Mouse (Mus musculus) frontal cortex, postnatal 36 days (tissue): ENCODE data around the gene Olfr657.

Source experiments
- DNase-seq, 2 experiments: peaks; one replicate each; pipeline ENCODE4 v3.0.0; 2022; ENCODE audit warnings: low spot score in 2 of 2

The Olfr657 gene

DNA sequence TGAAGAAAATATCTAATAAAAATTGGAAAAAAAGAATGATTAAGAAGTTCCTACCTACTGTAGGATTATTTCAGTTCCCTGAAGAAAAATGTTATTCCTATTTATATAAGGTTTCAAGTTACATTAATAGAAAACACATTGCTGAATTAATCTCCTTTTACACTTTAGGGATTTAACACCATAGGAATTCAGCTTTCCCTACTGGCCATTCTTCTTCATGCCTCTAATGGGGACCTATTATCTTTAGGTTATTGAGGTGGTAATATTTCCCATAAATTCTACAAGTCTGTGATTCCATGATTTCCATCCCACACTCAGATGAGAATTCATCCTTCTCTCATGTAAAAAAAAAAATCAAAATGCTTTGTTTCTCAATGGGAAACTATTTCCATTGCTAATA, at the start of gene Olfr657:
TSS of gene Olfr657 (plus strand) at position 301 of the 400 bp plus-strand sequence.
- DNase-seq: no peak

DNA sequence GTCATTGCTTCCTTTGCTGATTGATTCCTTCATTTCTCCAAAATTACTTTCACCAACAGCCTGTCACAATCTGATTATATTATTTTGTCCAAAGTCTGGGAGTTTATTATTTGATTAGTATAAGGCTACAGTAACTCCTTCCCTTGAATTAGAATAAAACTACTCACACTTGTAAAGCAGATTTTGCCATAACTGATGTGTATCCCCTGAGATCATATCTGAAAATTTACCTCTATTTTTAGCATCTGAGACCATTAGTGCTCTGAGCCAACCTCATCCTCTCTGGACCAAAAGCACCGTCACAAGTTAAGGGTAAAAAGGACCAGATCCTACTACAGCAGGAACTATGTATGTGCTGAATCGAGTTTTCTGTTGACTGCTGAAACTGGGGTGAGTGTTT, 47.6 kb upstream of the Olfr657 start, which contains the start of gene Olfr653:
TSS of gene Olfr653 (plus strand) at position 301 of the 400 bp plus-strand sequence.
- DNase-seq: no peak

- DNase-seq: no peak
Measured at GRCm38 (mm10) chr7:104580846-104581245, 43.7 kb upstream of the Olfr657 start.

- DNase-seq: no peak
Measured at GRCm38 (mm10) chr7:104581429-104581828, 43.2 kb upstream of the Olfr657 start.

DNA sequence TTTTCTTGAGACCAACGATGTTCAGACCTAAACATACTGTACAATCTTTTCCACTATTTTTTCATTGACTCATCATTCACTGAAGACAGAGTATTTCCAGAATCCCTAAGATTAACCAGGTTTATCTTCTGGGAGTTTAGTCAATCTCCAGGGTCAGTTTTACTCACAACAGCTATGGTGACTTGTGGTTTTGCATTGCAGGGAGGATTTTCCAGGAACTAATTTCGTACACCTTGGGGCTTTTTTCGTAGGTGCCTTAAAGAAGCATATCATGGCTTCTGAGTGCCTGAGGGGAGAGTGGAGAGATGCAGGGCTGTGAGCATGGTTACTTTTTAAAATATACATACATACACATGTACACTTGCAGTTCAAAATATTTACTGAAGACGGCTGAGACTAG, 37.9 kb upstream of the Olfr657 start, which contains the start of gene Olfr654:
TSS of gene Olfr654 (plus strand) at position 301 of the 400 bp plus-strand sequence.
- no peak for DNase-seq

- no peak for DNase-seq
Measured at GRCm38 (mm10) chr7:104588274-104588673, 36.3 kb upstream of the Olfr657 start.

- no peak for DNase-seq
Measured at GRCm38 (mm10) chr7:104601679-104602078, 22.9 kb upstream of the Olfr657 start, which contains the start of gene Olfr655. Gene Olfr655 (minus strand): TSS chr7:104601779.

GRCm38 (mm10) chr7:104603173-104603572, 21.4 kb upstream of the Olfr657 start:
- DNase-seq: no peak

DNA sequence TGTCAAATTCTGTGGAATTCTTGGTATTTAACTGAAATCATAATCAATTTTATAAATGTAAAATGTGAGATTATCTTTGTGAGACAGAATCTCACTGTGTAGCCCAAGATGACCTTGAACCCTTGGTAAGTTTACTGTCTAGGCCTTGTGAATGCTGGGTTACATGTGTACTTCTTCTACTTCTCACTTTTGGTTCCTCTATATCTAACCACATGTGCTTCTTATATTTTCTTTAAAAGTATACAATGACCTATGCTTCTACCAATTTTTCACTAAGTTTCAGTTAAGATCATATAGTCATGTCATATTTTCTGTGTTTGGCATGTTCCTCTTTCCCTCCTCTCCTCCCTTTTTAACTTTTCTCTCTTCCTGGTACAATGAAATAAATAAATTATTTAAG, 19.9 kb upstream of the Olfr657 start:
- DNase-seq: no peak

DNA sequence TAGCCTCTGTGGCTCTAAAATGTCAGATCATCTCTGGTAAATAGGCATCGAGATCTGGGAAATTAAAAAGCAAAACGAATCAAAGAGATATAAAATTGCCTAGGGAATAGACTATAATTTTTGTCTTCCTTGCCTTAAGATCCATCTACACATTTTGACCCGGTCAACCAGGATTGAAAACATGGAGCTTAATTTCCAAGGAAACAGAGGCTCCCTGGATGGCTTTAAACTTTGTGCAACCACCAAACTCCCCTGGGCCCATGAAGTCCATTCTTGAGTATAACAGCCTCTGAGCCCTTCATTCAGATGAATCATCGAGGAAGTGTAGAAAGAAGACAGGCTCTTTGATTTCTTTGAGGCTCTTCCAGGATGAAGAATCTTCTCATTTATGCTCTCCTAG, 10.9 kb upstream of the Olfr657 start, which contains the start of gene Olfr656:
TSS of gene Olfr656 (plus strand) at position 301 of the 400 bp plus-strand sequence.
- DNase-seq: no peak

DNA sequence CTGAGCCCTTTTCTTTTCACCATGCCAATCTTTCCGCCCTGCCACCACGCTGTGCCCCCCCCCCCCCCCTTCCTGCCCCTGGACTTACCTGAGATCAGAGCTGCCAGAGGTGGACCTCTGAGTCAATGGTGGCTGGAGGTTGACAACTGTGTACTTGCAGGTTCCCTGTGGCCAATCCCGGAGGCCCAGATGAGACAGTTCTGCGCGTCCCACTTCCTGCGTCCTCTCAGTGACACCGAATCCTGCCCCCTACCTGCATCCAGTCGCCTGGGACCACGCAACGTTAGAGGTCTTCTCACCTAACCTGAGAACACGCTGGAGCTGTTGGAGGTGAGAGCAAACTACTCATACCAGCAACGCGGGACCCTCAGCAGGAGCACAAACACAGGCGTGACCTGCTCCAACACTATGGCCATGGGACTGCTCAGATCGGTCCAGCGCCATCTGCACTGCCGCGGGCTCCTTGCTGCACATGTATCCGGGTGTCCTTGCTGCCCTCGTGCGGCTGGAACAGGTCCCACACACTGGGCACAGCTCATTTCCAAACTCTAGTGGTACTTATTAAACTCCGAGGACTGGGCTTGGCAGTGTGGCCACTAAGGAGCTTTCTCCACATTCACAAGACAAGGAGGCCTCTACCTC, 22.4 kb downstream of the Olfr657 start, which contains the start of gene Olfr658:
TSS of gene Olfr658 (minus strand) at position 465 of the 642 bp plus-strand sequence.
- peak; percentile 9 to 16 for DNase-seq

DNA sequence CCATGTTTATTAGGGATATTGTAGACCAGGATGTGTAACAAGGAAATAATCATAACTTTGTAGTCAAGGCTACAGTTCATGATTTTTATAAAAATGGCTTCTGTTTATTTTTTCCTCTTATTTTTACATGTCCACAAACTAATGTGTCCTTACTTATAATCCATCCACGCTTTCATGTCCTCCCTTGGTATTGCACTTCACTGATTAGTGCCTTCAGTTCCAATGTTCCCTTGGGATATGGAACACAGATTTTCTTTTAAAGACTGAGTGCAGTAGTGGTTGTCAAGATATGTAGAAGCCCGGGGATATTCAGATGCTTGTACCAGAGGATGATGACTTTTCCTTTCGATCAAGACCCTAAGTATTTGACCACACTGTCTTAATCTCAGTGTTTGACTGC, 41.9 kb downstream of the Olfr657 start, which contains the start of gene Olfr659:
TSS of gene Olfr659 (plus strand) at position 301 of the 400 bp plus-strand sequence.
- DNase-seq: no peak

- no peak for DNase-seq
Measured at GRCm38 (mm10) chr7:104686201-104686600, 61.6 kb downstream of the Olfr657 start, which contains the start of gene Olfr661. Gene Olfr661 (plus strand): TSS chr7:104686501.
